Mouse (Mus musculus) brain, embryonic 14.5 days (tissue): Measurements from ENCODE around the gene Spata5.

Experiments used
- CTCF ChIP-seq: fragments of 200-500 bp; IDR thresholded peaks from 2 replicates; pipeline ENCODE4 v1.5.1; 2012; ENCODE audit warnings: inconsistent platforms, mild to moderate bottlenecking, moderate library complexity, borderline replicate concordance; ENCODE audit not compliant: insufficient read depth, insufficient read length; ENCODE audit errors: extremely low read depth
- POLR2A ChIP-seq: fragments of 200-500 bp; IDR thresholded peaks from 2 replicates; pipeline ENCODE4 v1.6.1; 2012; ENCODE audit warnings: mild to moderate bottlenecking, inconsistent platforms, borderline replicate concordance; ENCODE audit not compliant: poor library complexity, insufficient read depth, insufficient read length, severe bottlenecking; ENCODE audit errors: extremely low read depth

GRCm38 (mm10) chr3:37569661-37570566 is 150.2 kb downstream of the Spata5 start:
- TF ChIP-seq POLR2A (no peak), CTCF (no peak)
